Mouse (Mus musculus): ENCODE measurements at regions not wholly inside any gene's neighbourhood (a gene's known extent, or its start where the extent isn't known, plus 50 kb on each side); places are given as distances from the start of the nearest gene placed in this dataset.

- TF ChIP-seq CTCF (conservative IDR thresholded peaks at IDR 0.05 in 1 of 2, IDR thresholded peaks at IDR 0.05 in 1 of 2; ENCODE audit: low read depth in 2 of 2, low read length in 2 of 2) = no peak
- peak; percentile 73 for TF ChIP-seq POLR2A (IDR thresholded peaks at IDR 0.05; ENCODE audit: low read depth, low read length)
- TF ChIP-seq NRF1 (IDR thresholded peaks at IDR 0.05; ENCODE audit: low read depth, low read length) = no peak
These were observed 154.0 kb upstream of the Tgfbr2 start for GRCm38 (mm10) chr9:116329147-116329546.
